Mouse (Mus musculus) cortical plate, adult 2 months (tissue): ENCODE measurements around the gene Tns1.

ENCODE experiments used
- CTCF ChIP-seq: fragments of 200-500 bp; IDR thresholded peaks from 2 replicates; pipeline ENCODE4 v1.5.1; 2011; ENCODE audit warnings: mild to moderate bottlenecking, control low read depth, low read length; ENCODE audit not compliant: insufficient read depth; ENCODE audit errors: extremely low read depth
- POLR2A ChIP-seq: fragments of 200-500 bp; IDR thresholded peaks from 2 replicates; pipeline ENCODE4 v1.6.1; 2011; ENCODE audit warnings: mild to moderate bottlenecking, low read length, control low read depth; ENCODE audit not compliant: insufficient read depth; ENCODE audit errors: extremely low read depth

DNA sequence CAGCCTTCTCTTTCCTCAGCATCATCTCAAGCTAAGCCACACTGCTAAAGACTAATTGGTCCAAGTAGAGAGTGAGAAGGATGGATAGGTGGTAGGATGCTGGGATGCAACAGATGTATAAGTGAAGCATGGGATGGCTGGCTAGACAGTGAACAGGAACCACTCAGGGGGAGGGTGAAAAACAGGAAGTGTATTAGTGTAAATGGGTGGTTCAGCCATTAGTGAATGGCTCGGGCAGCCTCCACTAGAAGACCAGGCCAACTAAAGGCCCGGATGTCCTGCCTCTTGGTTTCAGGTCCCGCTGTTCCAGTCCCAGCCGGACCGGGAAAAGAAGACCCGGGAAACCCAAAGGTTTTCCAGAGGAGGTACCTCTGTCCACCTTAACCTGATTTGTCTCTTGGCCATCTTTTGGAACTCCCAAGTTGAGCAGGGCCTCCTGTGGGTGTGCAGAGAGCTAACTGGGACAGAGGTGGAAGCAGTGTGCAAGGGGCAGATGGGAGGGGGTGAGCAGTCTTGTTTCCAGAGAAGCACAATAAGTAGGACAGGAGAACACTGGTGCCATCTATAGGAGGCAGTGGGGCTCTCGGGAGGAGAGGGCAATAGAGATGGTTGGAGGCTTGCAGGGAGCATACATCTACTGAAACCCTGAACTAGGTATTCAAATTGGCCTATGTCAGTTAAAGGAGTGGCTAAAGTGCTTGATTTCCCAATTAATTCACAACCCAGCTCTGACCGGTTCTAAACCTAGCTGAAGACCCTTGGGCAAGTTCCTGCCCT is 6.8 kb upstream of the Tns1 start:
- TF ChIP-seq POLR2A: no peak
- TF ChIP-seq CTCF: no peak
